Mouse (Mus musculus) ES-E14 (cell line): ENCODE results near the gene Cd47.

Source experiments
- CHD2 ChIP-seq: IDR thresholded peaks from 2 replicates; pipeline ENCODE4 v1.6.1; 2014; ENCODE audit warnings: mild to moderate bottlenecking, low read depth, low read length, inconsistent platforms
- MAFK ChIP-seq: IDR thresholded peaks from 2 replicates; pipeline ENCODE4 v1.6.1; 2014; ENCODE audit warnings: mild to moderate bottlenecking, low read depth, low read length, inconsistent platforms; ENCODE audit not compliant: insufficient read depth
- ZC3H11A ChIP-seq: IDR thresholded peaks from 2 replicates; pipeline ENCODE4 v1.6.1; 2012; ENCODE audit warnings: low read depth, mild to moderate bottlenecking, inconsistent platforms, low read length, borderline replicate concordance
- ZNF384 ChIP-seq: IDR thresholded peaks from 2 replicates; pipeline ENCODE4 v1.6.1; 2012; ENCODE audit warnings: low read depth, low read length, inconsistent platforms

- TF ChIP-seq MAFK (no peak), ZNF384 (no peak), ZC3H11A (no peak), CHD2 (no peak)
Measured at GRCm38 (mm10) chr16:49941031-49941430, 140.7 kb downstream of the Cd47 start.
